Mouse (Mus musculus) neural tube, embryonic 15.5 days (tissue): ENCODE measurements at regions not wholly inside any gene's neighbourhood (a gene's known extent, or its start where the extent isn't known, plus 50 kb on each side); places are given as distances from the start of the nearest gene placed in this dataset.
"Not testable (repeated sequence)": the region's sequence is repeated elsewhere in the genome, so short reads cannot be mapped to it uniquely, and the experiment has no call there.

ENCODE experiments used
- ATAC-seq: fragments of 200-750 bp; cut with Nextera tagmentation; 2 replicates; pipeline ENCODE4 v1.8.0; 2017; ENCODE audit warnings: mild to moderate bottlenecking, moderate TSS enrichment, moderate library complexity; ENCODE audit not compliant: low FRiP score
- H3K27ac ChIP-seq: fragments of 300-500 bp; sonication (generic); replicated peaks from 2 replicates; pipeline ENCODE4 v1.5.1; 2015; ENCODE audit warnings: mild to moderate bottlenecking, inconsistent platforms
- H3K27me3 ChIP-seq: fragments of 300-500 bp; sonication (generic); replicated peaks from 2 replicates; pipeline ENCODE4 v1.6.1; 2015; ENCODE audit warnings: inconsistent platforms
- H3K36me3 ChIP-seq: fragments of 300-500 bp; sonication (generic); 2 replicates; pipeline ENCODE4 v1.6.1; 2015; ENCODE audit warnings: inconsistent platforms
- H3K4me1 ChIP-seq: fragments of 300-500 bp; sonication (generic); 2 replicates; pipeline ENCODE4 v1.6.1; 2015; ENCODE audit warnings: inconsistent platforms
- H3K4me2 ChIP-seq: fragments of 300-500 bp; sonication (generic); 2 replicates; pipeline ENCODE4 v1.6.1; 2015; ENCODE audit warnings: inconsistent platforms, mild to moderate bottlenecking, moderate library complexity
- H3K4me3 ChIP-seq: fragments of 300-500 bp; sonication (generic); replicated peaks from 2 replicates; pipeline ENCODE4 v1.5.1; 2015; ENCODE audit warnings: mild to moderate bottlenecking, inconsistent platforms
- H3K9ac ChIP-seq: fragments of 300-500 bp; sonication (generic); replicated peaks from 2 replicates; pipeline ENCODE4 v1.6.1; 2015; ENCODE audit warnings: mild to moderate bottlenecking, inconsistent platforms
- H3K9me3 ChIP-seq: fragments of 300-500 bp; sonication (generic); replicated peaks from 2 replicates; pipeline ENCODE4 v1.6.1; 2016; ENCODE audit warnings: inconsistent platforms
- WGBS: fragments of 180-500 bp; shearing (Covaris S2); methylation state at CpG from one replicate; pipeline ENCODE4 v1.1.7; 2015; ENCODE audit warnings: mixed read lengths; 5-methylcytosine and 5-hydroxymethylcytosine counted together

DNA sequence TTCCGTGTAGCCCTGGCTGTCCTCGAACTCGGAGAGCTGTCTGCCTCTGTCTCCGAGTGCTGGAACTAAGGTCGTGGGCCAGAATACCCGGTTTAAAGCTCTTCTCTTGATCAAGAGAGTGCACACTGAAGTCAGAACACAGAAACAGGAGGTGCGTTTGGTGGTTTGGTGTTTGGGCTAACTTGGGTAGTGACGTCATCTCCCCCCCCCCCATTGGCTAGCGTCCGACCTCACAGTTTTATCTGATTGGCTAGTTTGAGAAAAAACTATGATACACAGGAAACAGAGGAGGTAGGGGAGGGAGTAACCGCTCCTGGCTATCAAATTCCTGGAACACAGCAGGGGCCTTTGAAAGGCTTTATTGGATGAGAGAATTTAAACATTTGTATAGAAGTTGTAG is 60.2 kb upstream of the Pim1 start:
- Histone ChIP-seq H3K4me1 (no peaks in the 10 kb centered on the region), H3K36me3 (no peaks in the 10 kb centered on the region), H3K9me3 (no peaks in the 10 kb centered on the region), H3K4me3 (no peak overlapping the region), H3K27ac (no peak overlapping the region), H3K9ac (no peak overlapping the region), H3K27me3 (no peaks in the 10 kb centered on the region), H3K4me2 (no peak overlapping the region)
- 88% methylated on average over 11 of the region's 11 CpGs for WGBS
- ATAC-seq: no peak

- no peak overlapping the region for H3K4me2 ChIP-seq
- WGBS: 95% methylated on average over 6 of the region's 6 CpGs
- no peak overlapping the region for H3K27ac ChIP-seq
- no peaks in the 10 kb centered on the region for H3K36me3 ChIP-seq
- no peaks in the 10 kb centered on the region for H3K4me1 ChIP-seq
- H3K9ac ChIP-seq: no peak overlapping the region
- no peak for ATAC-seq
- H3K27me3 ChIP-seq: no peaks in the 10 kb centered on the region
- H3K9me3 ChIP-seq: no peaks in the 10 kb centered on the region
- no peak overlapping the region for H3K4me3 ChIP-seq
Measured at GRCm38 (mm10) chr17:29430806-29431205, 59.7 kb upstream of the Pim1 start.

- Histone ChIP-seq H3K9ac (no peak overlapping the region), H3K9me3 (no peaks in the 10 kb centered on the region), H3K4me2 (no peak overlapping the region), H3K27me3 (no peaks in the 10 kb centered on the region), H3K27ac (no peak overlapping the region), H3K4me1 (peaks cover 3% of the 10 kb centered on the region), H3K36me3 (no peaks in the 10 kb centered on the region), H3K4me3 (no peak overlapping the region)
- no peak for ATAC-seq
- WGBS: 80% methylated on average over 8 of the region's 8 CpGs
Measured at GRCm38 (mm10) chr17:29431553-29432297, 58.8 kb upstream of the Pim1 start.

DNA sequence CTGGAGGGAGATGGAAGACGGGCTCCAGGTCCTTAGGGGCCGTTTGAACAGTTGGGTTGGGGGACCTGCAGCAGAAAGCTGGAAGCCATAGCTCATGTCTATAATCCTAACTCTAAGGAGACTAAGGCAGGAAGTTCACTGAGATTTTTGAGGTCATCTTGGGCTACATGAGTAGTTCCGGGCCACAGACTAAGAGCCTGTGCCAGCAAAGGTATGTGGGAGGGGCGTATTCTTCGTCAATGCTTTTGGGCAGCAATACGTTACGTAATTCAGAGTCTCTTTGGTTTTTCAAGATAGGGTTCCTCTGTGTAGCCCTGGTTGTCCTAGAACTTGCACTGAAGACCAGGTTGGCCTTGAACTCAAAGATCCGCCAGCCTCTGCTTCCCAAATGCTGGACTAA is 57.9 kb upstream of the Pim1 start:
- Histone ChIP-seq H3K9ac (no peak overlapping the region), H3K27ac (no peak overlapping the region), H3K36me3 (no peaks in the 10 kb centered on the region), H3K9me3 (no peaks in the 10 kb centered on the region), H3K27me3 (no peaks in the 10 kb centered on the region), H3K4me1 (peaks cover 12% of the 10 kb centered on the region), H3K4me3 (no peak overlapping the region), H3K4me2 (no peak overlapping the region)
- 96% methylated on average over 8 of the region's 8 CpGs for WGBS
- ATAC-seq: no peak

DNA sequence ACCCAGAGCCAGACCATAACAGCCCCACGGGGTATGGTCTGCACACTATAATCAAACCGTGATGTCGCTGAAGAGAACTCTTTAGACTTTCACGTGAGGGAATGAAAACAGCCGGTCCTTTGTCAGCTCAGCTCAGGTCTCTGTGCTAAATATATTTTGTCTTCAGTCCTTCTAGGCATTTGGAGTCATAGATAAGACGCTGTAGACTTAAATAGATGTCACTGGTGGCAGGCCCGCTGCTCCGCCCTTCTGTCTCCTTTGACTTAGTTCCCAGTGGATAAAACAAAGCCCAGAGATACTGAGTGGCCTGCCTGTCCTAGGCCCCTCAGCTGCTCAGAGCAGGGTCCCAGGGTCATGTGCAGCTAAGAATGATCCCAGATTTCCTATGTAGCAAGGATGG is 57.2 kb upstream of the Pim1 start:
- Histone ChIP-seq H3K27me3 (no peaks in the 10 kb centered on the region), H3K36me3 (no peaks in the 10 kb centered on the region), H3K27ac (no peak overlapping the region), H3K9me3 (no peaks in the 10 kb centered on the region), H3K4me2 (no peak overlapping the region), H3K4me1 (peaks cover 18% of the 10 kb centered on the region), H3K4me3 (no peak overlapping the region), H3K9ac (no peak overlapping the region)
- no peak for ATAC-seq
- 82% methylated on average over 8 of the region's 8 CpGs for WGBS

DNA sequence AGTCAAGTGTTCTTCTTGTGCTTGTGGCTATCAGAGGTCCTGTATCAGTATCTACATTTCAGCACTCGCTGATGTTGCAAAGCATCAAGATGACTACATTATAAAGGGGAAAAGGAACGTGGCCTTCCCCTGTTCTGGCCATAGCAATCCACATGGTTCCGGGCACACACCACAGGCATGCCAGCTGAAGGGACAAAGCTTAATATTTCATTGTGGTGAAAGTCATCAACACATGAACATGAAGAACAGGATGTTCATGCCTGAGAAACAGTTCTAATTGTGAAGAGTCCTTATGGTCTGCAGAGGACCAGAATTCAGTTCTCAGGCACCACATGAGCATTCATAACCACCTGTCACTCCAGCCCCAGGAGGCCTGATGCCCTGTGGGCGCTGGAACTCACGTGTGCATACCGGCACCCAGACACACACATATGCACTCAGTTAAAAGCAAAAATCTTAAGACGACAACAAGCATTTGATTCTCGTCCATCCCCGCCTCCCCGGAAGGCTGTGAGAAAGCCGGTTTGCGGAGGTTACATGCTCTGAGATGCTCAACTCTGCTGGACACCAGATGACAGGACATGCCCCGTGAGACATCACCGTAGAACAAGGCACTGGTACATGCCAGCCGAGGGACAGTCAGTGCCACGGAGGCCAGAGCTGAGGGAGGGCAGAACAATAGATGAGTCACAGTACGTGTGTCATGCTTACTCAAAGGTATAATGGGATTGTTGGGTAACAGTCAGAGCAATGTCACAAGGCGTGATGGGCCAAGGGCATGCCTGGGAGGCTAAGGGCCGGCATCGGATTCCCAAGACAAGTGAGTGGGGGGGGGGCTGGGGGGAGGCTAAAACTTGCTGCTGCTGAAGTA is 56.2 kb upstream of the Pim1 start:
- WGBS: 78% methylated on average over 20 of the region's 20 CpGs
- ATAC-seq: no peak
- H3K9ac ChIP-seq: no peak overlapping the region

GRCm38 (mm10) chr17:29435345-29436006 is 55.1 kb upstream of the Pim1 start:
- no peak overlapping the region for H3K4me3 ChIP-seq
- WGBS: 96% methylated on average over 9 of the region's 9 CpGs
- peaks cover 20% of the 10 kb centered on the region for H3K4me1 ChIP-seq
- no peak overlapping the region for H3K9ac ChIP-seq
- H3K27me3 ChIP-seq: no peaks in the 10 kb centered on the region
- no peaks in the 10 kb centered on the region for H3K36me3 ChIP-seq
- H3K9me3 ChIP-seq: no peaks in the 10 kb centered on the region
- H3K27ac ChIP-seq: no peak overlapping the region
- no peak for ATAC-seq
- H3K4me2 ChIP-seq: no peak overlapping the region

More for the DNA sequence above, 56.2 kb upstream of the Pim1 start:
- Histone ChIP-seq H3K27ac (no peak overlapping the region), H3K36me3 (no peaks in the 10 kb centered on the region), H3K4me1 (peaks cover 20% of the 10 kb centered on the region), H3K9me3 (no peaks in the 10 kb centered on the region), H3K27me3 (no peaks in the 10 kb centered on the region), H3K4me3 (no peak overlapping the region), H3K4me2 (no peak overlapping the region)

- not testable (repeated sequence) for H3K27me3 ChIP-seq, H3K36me3 ChIP-seq, ATAC-seq, H3K9me3 ChIP-seq
- peaks cover 20% of the 10 kb centered on the region for H3K4me1 ChIP-seq
- 54% methylated on average over 9 of the region's 9 CpGs for WGBS
- peak overlapping the region; percentile 42 for H3K4me3 ChIP-seq
- peak overlapping the region; percentile 48 for H3K9ac ChIP-seq
- H3K27ac ChIP-seq: peak overlapping the region; percentile 82
- peak overlapping the region; percentile 64 for H3K4me2 ChIP-seq
Measured at GRCm38 (mm10) chr17:29436484-29436870, 54.1 kb upstream of the Pim1 start.

- H3K9ac ChIP-seq: peak overlapping the region; percentile 48
- no peaks in the 10 kb centered on the region for H3K27me3 ChIP-seq
- peak overlapping the region; percentile 64 for H3K4me2 ChIP-seq
- H3K4me1 ChIP-seq: peaks cover 20% of the 10 kb centered on the region
- peak overlapping the region; percentile 82 for H3K27ac ChIP-seq
- H3K36me3 ChIP-seq: no peaks in the 10 kb centered on the region
- no peaks in the 10 kb centered on the region for H3K9me3 ChIP-seq
- peak; percentile 88 for ATAC-seq
- peak overlapping the region; percentile 42 for H3K4me3 ChIP-seq
- WGBS: under 1% methylated on average over 27 of the region's 36 CpGs
Measured at GRCm38 (mm10) chr17:29436871-29437534, 53.5 kb upstream of the Pim1 start.

GRCm38 (mm10) chr17:29437535-29438324 is 52.8 kb upstream of the Pim1 start:
- Histone ChIP-seq H3K9ac (peak overlapping the region; percentile 48), H3K4me2 (peak overlapping the region; percentile 64), H3K4me1 (peaks cover 21% of the 10 kb centered on the region), H3K36me3 (no peaks in the 10 kb centered on the region), H3K4me3 (peak overlapping the region; percentile 42), H3K27ac (peak overlapping the region; percentile 82), H3K27me3 (no peaks in the 10 kb centered on the region), H3K9me3 (no peaks in the 10 kb centered on the region)
- 31% methylated on average over 15 of the region's 16 CpGs for WGBS
- ATAC-seq: no peak
